Mouse (Mus musculus): ENCODE measurements at regions not wholly inside any gene's neighbourhood (a gene's known extent, or its start where the extent isn't known, plus 50 kb on each side); places are given as distances from the start of the nearest gene placed in this dataset.

DNA sequence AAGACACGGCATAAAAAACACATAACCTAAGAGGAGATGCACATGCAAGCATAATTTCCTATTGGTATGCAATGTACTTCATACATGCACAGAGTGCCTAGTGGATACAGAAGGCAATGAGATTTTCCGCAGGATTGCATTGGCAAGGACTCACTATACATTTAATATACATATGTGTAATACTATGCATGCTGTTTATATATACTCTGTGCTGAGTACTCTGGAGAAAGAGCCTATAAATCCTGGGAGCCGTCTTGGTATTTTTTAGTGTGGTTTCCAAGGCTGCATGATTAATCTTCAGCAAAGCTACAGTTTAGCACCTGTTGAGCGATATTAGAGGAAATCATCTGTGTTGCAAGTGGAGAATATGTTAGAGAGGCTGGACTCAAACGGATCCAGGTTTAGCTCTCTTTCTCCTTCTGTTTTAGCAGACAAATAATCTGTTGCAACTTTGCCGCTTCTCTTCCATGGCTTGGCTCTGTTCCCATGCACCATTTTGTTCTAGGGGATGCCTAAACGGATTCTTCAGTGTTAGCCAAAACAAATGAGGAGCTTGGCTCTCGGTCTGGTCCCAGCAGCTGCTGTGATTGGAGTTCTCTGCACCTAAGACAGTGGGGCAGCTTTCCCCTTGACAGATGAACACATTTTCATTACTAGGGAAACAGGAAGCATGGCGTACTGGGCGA lies 459.0 kb downstream of the Sorl1 start:
- Histone ChIP-seq H3K27ac (replicated peaks) (peak overlapping the region; percentile 35), H3K4me3 (replicated peaks) (no peak overlapping the region), H3K27me3 (no peaks in the 10 kb centered on the region), H3K36me3 (no peaks in the 10 kb centered on the region), H3K4me1 (peaks cover 10% of the 10 kb centered on the region), H3K4me2 (replicated peaks) (no peak overlapping the region), H3K9ac (no peak overlapping the region), H3K9me3 (replicated peaks) (no peaks in the 10 kb centered on the region)
- 54% methylated on average over 10 of the region's 10 CpGs for WGBS
- ATAC-seq (ENCODE audit: insufficient number of reproducible peaks, low FRiP score, low TSS enrichment, low read depth) = no peak; the same call in 1 of the 2 replicates

DNA sequence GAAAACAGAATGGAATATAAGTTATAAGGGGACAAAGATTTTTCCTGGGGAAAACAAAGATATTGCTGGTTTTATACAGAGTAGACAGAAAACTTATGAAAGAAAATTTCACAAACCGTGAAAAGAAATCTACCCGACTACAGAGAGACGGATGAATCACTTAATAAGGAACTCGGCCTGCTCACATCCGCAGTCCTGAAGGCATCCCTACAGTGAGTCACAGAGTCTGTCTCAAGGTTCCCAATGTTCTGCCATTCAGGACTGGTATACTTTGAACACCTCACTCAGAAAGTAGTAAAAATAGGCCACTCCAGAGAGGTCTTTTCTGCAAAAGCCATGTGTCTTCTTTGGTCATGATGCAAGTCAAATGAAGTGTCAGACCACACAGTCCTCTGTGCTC lies 463.5 kb downstream of the Sorl1 start:
- H3K27me3 ChIP-seq = no peaks in the 10 kb centered on the region
- no peaks in the 10 kb centered on the region for H3K9me3 ChIP-seq (replicated peaks)
- no peaks in the 10 kb centered on the region for H3K36me3 ChIP-seq
- peak overlapping the region; percentile 65 for H3K27ac ChIP-seq (replicated peaks)
- no peak overlapping the region for H3K4me2 ChIP-seq (replicated peaks)
- peaks cover 8% of the 10 kb centered on the region for H3K4me1 ChIP-seq
- H3K4me3 ChIP-seq (replicated peaks) = no peak overlapping the region
- 62% methylated on average over 5 of the region's 5 CpGs for WGBS
- ATAC-seq (ENCODE audit: insufficient number of reproducible peaks, low FRiP score, low TSS enrichment, low read depth) = no peak
- no peak overlapping the region for H3K9ac ChIP-seq

DNA sequence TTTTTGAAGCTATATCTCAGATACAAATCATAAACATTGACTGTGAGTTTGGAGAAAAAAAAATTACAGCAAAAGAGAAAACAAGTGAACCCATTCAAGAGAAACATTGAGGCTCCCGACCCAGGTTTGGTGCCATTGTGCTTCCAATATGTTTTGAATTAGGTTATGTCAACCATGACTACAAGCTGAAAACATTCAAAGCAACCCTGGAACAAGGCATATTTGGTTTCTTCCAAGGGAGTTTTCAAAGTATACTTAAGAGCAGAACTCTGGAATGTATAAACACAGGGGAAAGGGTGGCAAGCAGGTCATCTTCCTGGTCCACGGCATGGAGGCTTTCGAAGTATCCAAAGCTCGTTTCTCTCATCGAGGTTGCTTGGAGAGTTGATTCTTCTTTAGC lies 464.1 kb downstream of the Sorl1 start:
- H3K27me3 ChIP-seq = no peaks in the 10 kb centered on the region
- peak overlapping the region; percentile 65 for H3K27ac ChIP-seq (replicated peaks)
- H3K9ac ChIP-seq = no peak overlapping the region
- 25% methylated on average over 5 of the region's 5 CpGs for WGBS
- ATAC-seq (ENCODE audit: insufficient number of reproducible peaks, low FRiP score, low TSS enrichment, low read depth) = no peak
- no peak overlapping the region for H3K4me2 ChIP-seq (replicated peaks)
- no peaks in the 10 kb centered on the region for H3K36me3 ChIP-seq
- no peak overlapping the region for H3K4me3 ChIP-seq (replicated peaks)
- H3K4me1 ChIP-seq = peaks cover 3% of the 10 kb centered on the region; the same call in 1 of the 2 replicates
- H3K9me3 ChIP-seq (replicated peaks) = no peaks in the 10 kb centered on the region

DNA sequence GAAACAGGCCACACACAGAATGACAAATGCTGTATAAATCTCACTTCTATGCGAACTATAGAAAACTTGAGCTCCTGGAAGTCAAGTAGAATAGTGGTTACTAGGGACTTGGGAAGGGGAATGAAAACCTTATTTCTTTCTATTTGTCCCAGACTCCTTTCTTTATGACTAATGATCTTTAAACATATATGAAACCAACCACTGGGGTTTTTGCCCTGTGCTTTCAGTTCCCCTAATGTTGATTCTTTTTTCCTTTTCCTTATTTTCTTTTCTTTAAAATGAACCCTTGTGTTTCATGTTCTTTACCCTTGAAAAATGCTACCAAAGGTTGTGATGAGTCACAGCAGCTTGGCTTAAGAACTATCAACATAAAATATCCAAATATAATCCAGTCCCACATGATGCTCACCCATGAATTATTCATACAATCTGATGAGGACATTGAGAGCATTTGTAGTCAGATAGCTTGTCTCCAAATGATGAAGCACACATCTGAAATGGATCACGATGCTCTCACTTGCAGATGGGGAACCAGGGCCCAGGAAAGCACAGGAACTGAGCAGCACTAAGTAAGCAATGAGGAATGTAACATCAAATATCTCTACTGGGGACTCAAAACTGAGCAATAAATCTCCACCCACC lies 470.2 kb upstream of the Ubash3b start:
- ATAC-seq (ENCODE audit: insufficient number of reproducible peaks, low FRiP score, low TSS enrichment, low read depth) = no peak
- H3K4me3 ChIP-seq (replicated peaks) = no peak overlapping the region
- H3K36me3 ChIP-seq = no peaks in the 10 kb centered on the region
- no peak overlapping the region; the same call in 1 of the 2 replicates for H3K27ac ChIP-seq (replicated peaks)
- no peak overlapping the region for H3K4me2 ChIP-seq (replicated peaks)
- no peak overlapping the region for H3K9ac ChIP-seq
- H3K27me3 ChIP-seq = no peaks in the 10 kb centered on the region
- H3K9me3 ChIP-seq (replicated peaks) = no peaks in the 10 kb centered on the region
- WGBS = 53% methylated on average over 2 of the region's 2 CpGs
- no peaks in the 10 kb centered on the region for H3K4me1 ChIP-seq

- Histone ChIP-seq H3K27me3 (no peaks in the 10 kb centered on the region), H3K4me1 (peaks cover 6% of the 10 kb centered on the region; the same call in 1 of the 2 replicates), H3K9ac (no peak overlapping the region), H3K4me3 (replicated peaks) (no peak overlapping the region), H3K9me3 (replicated peaks) (no peaks in the 10 kb centered on the region), H3K36me3 (no peaks in the 10 kb centered on the region), H3K4me2 (replicated peaks) (no peak overlapping the region), H3K27ac (replicated peaks) (0 out of 2 replicates have a peak overlapping the region, but pooled peaks have one; percentile 31)
- 16% methylated on average over 8 of the region's 8 CpGs for WGBS
- no peak for ATAC-seq (ENCODE audit: insufficient number of reproducible peaks, low FRiP score, low TSS enrichment, low read depth)
These were observed 459.8 kb upstream of the Ubash3b start for GRCm38 (mm10) chr9:41621341-41621740.

- no peak for ATAC-seq (ENCODE audit: insufficient number of reproducible peaks, low FRiP score, low TSS enrichment, low read depth)
- WGBS = 8% methylated on average over 7 of the region's 7 CpGs
- Histone ChIP-seq H3K27ac (replicated peaks) (peak overlapping the region; percentile 80), H3K4me1 (peaks cover 41% of the 10 kb centered on the region), H3K9ac (no peak overlapping the region), H3K4me2 (replicated peaks) (no peak overlapping the region), H3K36me3 (no peaks in the 10 kb centered on the region), H3K9me3 (replicated peaks) (no peaks in the 10 kb centered on the region), H3K27me3 (no peaks in the 10 kb centered on the region), H3K4me3 (replicated peaks) (no peak overlapping the region)
These were observed 452.5 kb upstream of the Ubash3b start for GRCm38 (mm10) chr9:41614002-41614401.

GRCm38 (mm10) chr9:41612802-41613550 lies 451.5 kb upstream of the Ubash3b start:
- 32% methylated on average over 14 of the region's 14 CpGs for WGBS
- H3K9ac ChIP-seq = no peak overlapping the region

GRCm38 (mm10) chr9:41612452-41612795 lies 450.9 kb upstream of the Ubash3b start:
- no peak overlapping the region for H3K9ac ChIP-seq
- no peaks in the 10 kb centered on the region for H3K9me3 ChIP-seq (replicated peaks)
- H3K4me1 ChIP-seq = peaks cover 41% of the 10 kb centered on the region
- no peaks in the 10 kb centered on the region for H3K36me3 ChIP-seq
- peak overlapping the region; percentile 80 for H3K27ac ChIP-seq (replicated peaks)
- WGBS = 6% methylated on average over 7 of the region's 7 CpGs
- ATAC-seq (ENCODE audit: insufficient number of reproducible peaks, low FRiP score, low TSS enrichment, low read depth) = peak; percentile 64; the same call in 1 of the 2 replicates
- H3K4me2 ChIP-seq (replicated peaks) = peak overlapping the region; percentile 38
- peak overlapping the region; percentile 22 for H3K4me3 ChIP-seq (replicated peaks)
- H3K27me3 ChIP-seq = no peaks in the 10 kb centered on the region

More at GRCm38 (mm10) chr9:41612802-41613550, 451.5 kb upstream of the Ubash3b start:
- Histone ChIP-seq H3K4me1 (peaks cover 41% of the 10 kb centered on the region), H3K36me3 (no peaks in the 10 kb centered on the region), H3K27ac (replicated peaks) (peak overlapping the region; percentile 80), H3K27me3 (no peaks in the 10 kb centered on the region), H3K9me3 (replicated peaks) (no peaks in the 10 kb centered on the region), H3K4me3 (replicated peaks) (0 out of 2 replicates have a peak overlapping the region, but pooled peaks have one; percentile 22), H3K4me2 (replicated peaks) (peak overlapping the region; percentile 38)
- no peak for ATAC-seq (ENCODE audit: insufficient number of reproducible peaks, low FRiP score, low TSS enrichment, low read depth)

DNA sequence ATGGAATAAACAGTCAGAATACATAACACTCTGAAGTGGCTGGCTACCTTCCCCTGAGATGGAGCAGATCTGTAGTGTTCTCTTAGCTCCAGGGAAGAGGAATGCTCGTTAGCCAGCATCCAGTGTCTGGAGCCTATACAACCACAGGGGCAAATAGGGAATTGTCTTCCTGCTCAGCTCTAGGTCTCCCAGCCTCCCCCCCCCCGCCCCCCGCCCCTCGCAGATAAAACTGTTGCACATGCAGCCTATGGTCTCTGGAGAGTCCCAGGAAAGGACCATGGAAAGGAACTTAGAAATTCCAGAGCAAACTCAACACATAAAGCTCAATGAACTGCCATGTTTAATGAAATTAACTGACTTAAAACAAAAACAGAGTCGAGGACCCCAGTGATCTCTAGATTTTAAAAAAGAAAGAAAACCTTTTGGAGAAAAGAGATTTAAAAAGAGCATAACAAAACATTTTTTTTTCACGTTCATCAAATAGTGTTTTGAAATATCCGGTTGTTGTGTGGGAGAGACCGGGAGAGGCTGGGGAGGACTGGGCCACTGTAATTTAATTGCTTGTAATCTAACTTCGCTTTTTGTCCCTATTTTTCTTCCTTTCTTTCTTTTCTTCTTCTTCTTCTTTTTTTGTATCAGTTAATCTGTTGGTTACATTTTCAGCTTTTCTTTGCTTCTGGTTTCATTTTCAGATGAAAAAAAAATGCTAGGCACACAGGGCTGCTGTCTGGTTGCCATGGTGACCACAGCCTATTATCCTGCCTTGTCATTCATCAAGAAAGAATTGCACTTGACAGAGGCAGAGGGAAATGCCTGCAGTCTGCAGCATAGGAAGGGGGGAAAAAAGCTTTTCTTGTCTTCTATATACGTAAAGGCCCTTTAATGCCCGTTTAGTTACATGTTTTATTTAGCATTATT lies 450.3 kb upstream of the Ubash3b start:
- Histone ChIP-seq H3K4me3 (replicated peaks) (peak overlapping the region; percentile 22), H3K4me1 (peaks cover 41% of the 10 kb centered on the region), H3K9me3 (replicated peaks) (no peaks in the 10 kb centered on the region), H3K36me3 (no peaks in the 10 kb centered on the region), H3K4me2 (replicated peaks) (peak overlapping the region; percentile 38), H3K27ac (replicated peaks) (peak overlapping the region; percentile 80), H3K9ac (no peak overlapping the region), H3K27me3 (no peaks in the 10 kb centered on the region)
- no peak for ATAC-seq (ENCODE audit: insufficient number of reproducible peaks, low FRiP score, low TSS enrichment, low read depth)
- 9% methylated on average over 11 of the region's 11 CpGs for WGBS

GRCm38 (mm10) chr9:41610347-41610746 lies 448.9 kb upstream of the Ubash3b start:
- ATAC-seq (ENCODE audit: insufficient number of reproducible peaks, low FRiP score, low TSS enrichment, low read depth) = no peak
- Histone ChIP-seq H3K4me1 (peaks cover 41% of the 10 kb centered on the region), H3K9me3 (replicated peaks) (no peaks in the 10 kb centered on the region), H3K27ac (replicated peaks) (peak overlapping the region; percentile 80), H3K36me3 (no peaks in the 10 kb centered on the region), H3K4me2 (replicated peaks) (no peak overlapping the region), H3K4me3 (replicated peaks) (no peak overlapping the region), H3K9ac (no peak overlapping the region), H3K27me3 (no peaks in the 10 kb centered on the region)
- 52% methylated on average over 4 of the region's 4 CpGs for WGBS
